Mouse (Mus musculus): Measurements from ENCODE around the gene Camkk1.

The Camkk1 gene

DNA sequence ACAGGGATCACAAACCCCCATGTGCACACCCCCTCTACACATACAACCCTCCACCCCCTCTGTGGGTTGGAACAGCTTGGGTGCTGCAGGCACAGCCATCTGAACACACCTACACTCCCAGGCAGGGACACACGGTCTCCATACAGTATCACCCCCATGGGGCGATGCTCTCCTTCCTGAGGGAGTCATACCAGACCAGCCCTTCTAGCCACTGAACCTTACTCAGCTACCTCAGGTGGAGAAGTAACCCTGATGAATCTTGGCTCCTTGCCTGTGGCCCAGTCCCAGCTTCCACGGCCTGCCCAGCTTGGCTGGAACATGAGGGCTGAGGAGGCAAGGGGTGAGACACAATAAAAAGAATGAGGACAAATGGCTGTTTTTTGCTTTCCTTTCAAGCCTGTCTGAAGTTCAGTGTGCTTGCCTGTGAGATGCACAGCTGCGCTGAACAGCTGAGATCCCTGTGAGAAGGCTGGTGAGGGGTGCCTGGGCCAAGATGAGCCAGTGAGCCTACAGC, 3.9 kb upstream of the Camkk1 start:
- peak in 1 of 2 experiments; percentile 68 for DNase-seq (ENCODE audit: low spot score in 2 of 2)

DNA sequence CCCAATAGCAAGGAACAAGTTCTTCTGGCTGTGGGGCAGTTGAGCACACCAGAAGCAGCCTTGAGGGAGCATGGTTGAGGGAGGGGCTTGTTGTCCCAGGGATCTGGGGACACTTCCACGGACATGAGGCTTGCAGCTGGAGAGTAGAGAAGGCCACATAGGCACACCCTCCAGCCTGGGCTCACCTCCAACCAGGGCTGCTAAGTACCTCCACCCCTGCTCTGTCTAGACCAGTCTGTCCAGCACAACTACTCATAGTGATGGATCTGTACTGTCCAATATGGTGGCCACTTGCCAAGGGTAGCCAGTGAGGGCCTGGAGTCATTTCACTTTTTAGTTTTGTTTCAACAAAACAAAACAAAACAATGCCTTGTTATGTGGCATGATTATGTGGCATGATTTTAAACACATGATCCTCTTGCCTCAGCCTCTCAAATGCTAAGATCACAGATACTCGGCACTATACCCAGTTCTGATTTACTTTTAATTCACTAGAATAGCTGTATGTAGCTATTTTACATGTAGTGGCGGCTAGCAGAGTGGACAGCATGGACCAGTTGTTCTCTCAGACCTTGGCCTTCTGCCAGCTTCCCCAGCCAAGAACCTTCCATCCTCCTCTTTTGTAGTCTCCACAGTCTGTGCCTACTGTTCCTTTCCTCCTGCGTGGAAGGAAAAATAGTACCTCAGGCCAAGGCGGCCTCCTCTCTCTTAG, 3.3 kb upstream of the Camkk1 start:
- DNase-seq (ENCODE audit: low spot score in 2 of 2): no peak

DNA sequence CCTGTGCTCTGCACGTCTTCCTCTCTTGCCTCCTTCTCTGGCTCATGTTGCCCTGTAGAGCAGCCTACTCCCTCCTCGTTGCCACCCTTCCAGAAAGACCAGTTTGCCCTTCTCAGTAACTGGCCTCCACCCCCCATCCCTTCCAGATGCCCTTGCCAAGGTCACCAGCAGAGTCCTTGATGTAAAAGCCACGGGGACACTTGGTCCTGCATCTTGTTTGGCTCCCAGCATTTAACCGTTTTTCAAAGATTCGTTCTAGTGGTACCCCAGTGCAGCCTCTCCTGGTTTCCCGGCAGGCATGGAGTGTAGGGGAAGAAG, 2.7 kb upstream of the Camkk1 start:
- no peak for DNase-seq (ENCODE audit: low spot score in 2 of 2)

GRCm38 (mm10) chr11:73019147-73019795, 463 bp downstream of the Camkk1 start:
- peak; percentile 80 to 87 for DNase-seq (ENCODE audit: low spot score in 2 of 2)

DNA sequence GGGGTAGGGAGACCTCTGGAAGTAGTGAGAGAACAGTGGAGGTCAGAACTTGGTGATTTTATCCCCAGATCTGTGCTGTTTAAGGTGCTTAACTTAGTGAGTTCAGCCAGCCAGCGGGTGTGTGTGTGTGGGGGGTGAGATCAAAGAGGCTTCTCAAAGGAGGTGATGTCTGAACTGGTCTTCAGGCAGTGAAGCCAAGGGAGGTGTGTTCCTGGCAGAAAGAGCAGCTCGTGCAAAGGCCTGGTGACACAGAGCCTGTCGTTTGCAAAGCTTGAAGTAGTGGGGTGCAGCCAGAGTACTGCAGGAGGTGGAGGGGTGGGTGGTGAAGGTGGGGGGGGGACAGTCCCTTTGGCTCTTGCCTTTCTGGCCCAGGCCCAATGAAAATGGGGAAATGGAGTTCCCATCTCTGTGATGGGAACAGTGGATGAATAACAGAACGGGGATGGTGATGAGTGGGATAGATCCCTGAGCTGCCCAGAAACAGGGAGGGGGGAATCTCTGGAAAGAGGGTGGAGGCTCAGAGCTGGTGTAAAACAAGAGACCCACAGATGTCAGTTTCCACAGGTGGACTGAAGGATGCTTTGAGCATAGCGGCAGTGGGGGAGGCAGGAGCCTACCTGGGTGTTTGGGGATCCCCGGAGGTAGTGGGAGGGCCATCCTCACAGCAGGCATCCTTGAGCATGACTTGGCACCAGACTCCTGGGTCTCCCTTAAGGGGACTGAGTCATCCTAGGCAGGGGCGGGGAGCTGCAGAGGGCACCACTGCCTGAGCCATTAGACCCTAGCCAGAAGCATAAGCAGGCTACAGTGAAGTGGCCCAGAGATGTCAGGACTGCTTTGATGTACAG, 2.4 kb downstream of the Camkk1 start:
- peak in 1 of 2 experiments; percentile 59 for DNase-seq (ENCODE audit: low spot score in 2 of 2)

DNA sequence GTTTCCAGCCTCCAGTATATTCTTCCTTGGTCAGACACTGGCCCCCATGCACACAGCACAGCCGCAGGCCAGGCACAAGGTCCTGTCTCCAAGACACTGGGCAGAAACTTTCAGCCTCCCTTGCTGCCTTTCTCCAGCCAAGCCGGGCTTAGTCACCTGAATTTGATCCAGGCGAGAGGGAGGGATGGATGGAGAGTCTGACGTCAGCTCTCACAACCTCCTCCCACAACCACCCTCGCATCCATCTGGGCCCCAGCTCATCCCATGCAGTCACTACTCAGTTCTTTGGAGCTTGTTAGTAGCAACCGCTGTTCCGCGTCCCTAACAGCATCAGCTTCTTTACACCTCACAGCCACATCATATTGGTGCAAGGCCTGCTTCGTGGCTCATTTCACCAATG, 4.3 kb downstream of the Camkk1 start:
- DNase-seq (ENCODE audit: low spot score in 2 of 2): peak; percentile 78 to 93

GRCm38 (mm10) chr11:73023827-73024226, 5.0 kb downstream of the Camkk1 start:
- no peak for DNase-seq (ENCODE audit: low spot score in 2 of 2)

DNA sequence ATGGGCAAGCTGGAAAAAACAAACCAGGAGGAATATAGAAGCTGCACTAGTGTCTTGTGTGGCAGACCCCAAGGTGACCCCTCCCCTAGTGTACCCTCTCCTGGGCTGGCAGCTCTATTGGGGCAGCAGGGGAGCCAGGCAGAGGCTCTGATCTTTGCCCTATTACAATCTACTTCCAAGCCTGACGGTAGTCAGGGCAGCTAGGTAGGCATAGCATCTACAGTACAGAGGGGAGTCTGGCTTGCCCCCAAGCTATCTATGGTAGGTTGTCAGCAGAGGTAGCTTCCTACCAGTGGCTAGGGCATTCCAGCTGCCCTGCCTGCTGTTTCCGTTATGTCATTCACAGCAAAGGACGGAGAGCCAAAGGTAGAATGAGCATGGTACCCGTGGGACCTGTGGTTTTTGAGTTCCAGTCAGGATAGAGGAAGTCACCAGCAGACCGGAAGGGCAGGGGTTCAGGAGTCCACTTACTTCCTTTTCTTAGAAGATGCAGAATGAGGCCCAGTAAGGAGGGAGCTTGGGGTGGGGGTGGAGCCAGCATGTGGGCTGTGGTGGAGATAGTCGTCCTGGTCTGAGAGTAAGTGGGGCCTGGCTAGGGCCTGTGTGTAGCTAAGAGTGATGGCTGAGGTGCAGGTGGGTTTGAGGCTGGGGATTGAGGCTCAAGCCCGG, 5.6 kb downstream of the Camkk1 start:
- no peak for DNase-seq (ENCODE audit: low spot score in 2 of 2)

DNA sequence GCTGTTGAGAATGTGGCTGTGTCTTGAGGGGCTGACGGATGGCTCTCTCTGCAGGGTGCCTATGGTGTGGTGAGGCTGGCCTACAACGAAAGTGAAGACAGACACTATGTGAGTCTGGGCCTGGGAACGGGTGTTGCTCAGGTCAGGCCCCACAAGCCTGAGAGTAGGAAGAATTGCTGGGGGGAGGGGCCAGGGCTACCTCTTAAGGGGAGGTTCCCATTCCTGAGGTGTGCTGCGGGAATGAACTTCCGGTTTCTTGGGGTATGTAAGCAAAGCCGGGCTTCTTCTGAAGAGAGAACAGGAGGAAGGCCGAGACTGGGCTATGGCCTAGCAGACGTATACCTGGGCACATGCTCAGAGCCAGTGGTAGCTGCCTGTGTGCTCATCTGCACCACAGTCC, 8.2 kb downstream of the Camkk1 start:
- DNase-seq (ENCODE audit: low spot score in 2 of 2): no peak

- peak; percentile 84 to 93 for DNase-seq (ENCODE audit: low spot score in 2 of 2)
Measured at GRCm38 (mm10) chr11:73030821-73031498, 12.2 kb downstream of the Camkk1 start.

- DNase-seq (ENCODE audit: low spot score in 2 of 2): no peak
Measured at GRCm38 (mm10) chr11:73031536-73031935, 12.7 kb downstream of the Camkk1 start.

- no peak for DNase-seq (ENCODE audit: low spot score in 2 of 2)
Measured at GRCm38 (mm10) chr11:73036077-73036476, 17.3 kb downstream of the Camkk1 start.

DNA sequence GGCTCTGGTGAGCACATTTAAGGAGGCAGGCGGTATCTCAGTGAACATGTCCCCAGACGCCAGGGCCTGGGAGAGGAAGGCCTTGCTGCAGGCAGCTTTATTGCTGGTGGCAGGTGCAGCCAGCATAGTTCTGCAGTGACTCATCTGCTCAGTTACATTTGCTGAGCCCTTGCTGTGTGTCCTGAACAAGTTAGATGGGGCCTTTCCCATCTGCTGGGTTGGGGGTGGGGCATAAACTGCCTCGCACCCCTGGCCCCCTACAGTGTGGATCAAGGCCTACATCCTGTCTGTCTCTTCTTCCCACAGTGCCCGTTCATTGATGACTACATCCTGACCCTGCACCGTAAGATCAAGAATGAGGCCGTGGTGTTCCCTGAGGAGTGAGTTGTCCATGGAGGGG, 18.1 kb downstream of the Camkk1 start:
- no peak for DNase-seq (ENCODE audit: low spot score in 2 of 2)

GRCm38 (mm10) chr11:73037691-73038090, 18.9 kb downstream of the Camkk1 start:
- DNase-seq (ENCODE audit: low spot score in 2 of 2): no peak

- DNase-seq (ENCODE audit: low spot score in 2 of 2): peak in 1 of 2 experiments; percentile 70
Measured at GRCm38 (mm10) chr11:73039102-73039799, 20.4 kb downstream of the Camkk1 start.

DNA sequence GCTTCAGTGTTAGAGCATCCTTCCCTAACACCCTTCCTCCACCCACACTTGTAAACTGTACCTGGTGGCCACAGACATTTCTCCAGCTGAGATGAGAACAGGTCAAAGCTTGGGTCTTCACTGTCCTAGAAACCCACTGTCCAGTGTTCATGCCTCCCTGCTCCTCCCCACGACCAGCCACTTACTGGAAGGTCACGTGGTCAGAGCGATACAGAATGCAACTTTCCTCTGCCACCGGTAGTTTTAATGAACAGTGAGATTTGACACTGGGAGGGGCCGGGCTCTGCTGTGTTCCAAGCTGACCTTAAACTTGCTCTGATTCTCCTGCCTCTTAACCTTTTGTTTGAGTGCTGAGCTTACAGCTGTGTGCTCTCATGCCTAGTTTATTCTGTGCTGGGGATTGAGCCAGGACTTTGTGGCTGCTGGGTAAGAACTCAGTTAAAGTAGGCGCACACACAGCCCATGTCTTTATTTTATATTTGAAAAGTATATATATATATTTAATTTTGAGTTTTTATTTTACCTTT, 25.5 kb downstream of the Camkk1 start:
- DNase-seq (ENCODE audit: low spot score in 2 of 2): no peak

GRCm38 (mm10) chr11:73044789-73045188, 26.0 kb downstream of the Camkk1 start:
- no peak for DNase-seq (ENCODE audit: low spot score in 2 of 2)

DNA sequence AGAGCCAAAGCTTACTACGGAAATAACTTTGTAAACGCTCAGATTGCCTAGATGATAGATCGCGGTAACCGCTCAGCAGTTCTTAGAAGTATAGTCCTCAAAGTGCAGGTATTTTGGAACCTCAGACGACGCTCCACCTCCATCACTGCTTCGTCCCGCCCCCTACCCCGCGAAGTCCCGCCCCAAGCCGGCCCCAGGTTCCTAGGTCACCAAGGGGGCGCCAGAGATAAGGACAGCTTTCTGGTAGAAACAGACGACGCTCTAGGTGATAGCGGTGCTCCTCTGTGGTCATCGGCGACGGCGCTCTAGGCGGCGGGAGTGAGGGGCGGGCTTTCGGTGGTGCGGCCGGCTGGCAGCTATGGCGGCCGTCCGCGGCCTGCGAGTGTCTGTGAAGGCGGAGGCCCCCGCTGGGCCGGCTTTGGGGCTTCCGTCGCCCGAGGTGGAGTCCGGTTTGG, 28.8 kb downstream of the Camkk1 start, which contains the start of gene Ncbp3:
TSS of gene Ncbp3 (plus strand) at position 242 of the 455 bp plus-strand sequence.
- peak; percentile 82 to 96 for DNase-seq (ENCODE audit: low spot score in 2 of 2)

GRCm38 (mm10) chr11:73048030-73048876, 29.4 kb downstream of the Camkk1 start:
- no peak for DNase-seq (ENCODE audit: low spot score in 2 of 2)
